Mouse (Mus musculus): ENCODE measurements around the gene Dcakd. TPM values are rescaled to one million over a fixed set of nuclear protein-coding genes. Genes with fewer than 3 reads are reported as not detected.

The Dcakd gene
- polyA plus RNA-seq (2017; shearing (Covaris generic)), result 10 to 100 TPM; 26.4 to 32.5 TPM

DNA sequence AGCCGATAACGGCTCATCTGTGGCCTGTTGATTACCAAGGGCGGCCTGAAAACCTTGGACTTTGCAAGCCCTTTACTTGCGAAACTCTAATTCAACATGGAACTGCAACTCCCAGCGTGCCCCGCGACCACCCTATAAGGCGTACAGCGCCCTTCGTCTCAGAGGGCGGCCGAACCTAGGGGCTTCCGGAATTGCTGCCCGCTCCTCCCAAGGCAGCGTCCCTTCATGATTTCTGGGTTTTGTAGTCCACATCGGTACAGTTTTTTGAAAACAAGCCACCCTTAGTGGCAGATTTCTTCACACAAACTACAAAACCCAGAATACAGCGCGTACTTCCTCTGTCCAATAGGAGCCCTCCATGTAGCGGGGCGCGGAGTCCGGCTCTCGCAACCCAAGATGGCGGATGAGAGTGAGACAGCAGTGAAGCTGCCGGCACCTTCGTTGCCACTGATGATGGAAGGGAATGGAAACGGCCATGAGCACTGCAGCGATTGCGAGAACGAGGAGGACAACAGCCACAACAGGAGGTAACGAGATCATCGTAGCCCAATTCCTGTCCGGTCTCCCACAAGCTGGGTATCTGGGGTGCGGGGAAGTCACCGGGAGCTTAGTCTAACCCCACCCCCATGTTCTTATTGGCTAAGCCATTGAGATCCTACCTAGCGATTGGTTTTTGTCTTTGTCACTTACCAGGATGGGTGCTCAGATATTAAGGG is at the start of gene Dcakd, which contains the start of gene Nmt1:
Gene Dcakd, minus strand, starts transcription at position 158 of the 716 bp plus-strand sequence.
Gene Nmt1, plus strand, starts transcription at position 15 of the 716 bp plus-strand sequence.
- peak; percentile 97 for ATAC-seq

GRCm38 (mm10) chr11:103076581-103076980 is 48.4 kb upstream of the Dcakd start:
- no peak for ATAC-seq

GRCm38 (mm10) chr11:103076010-103076409 is 47.9 kb upstream of the Dcakd start:
- ATAC-seq, result no peak

DNA sequence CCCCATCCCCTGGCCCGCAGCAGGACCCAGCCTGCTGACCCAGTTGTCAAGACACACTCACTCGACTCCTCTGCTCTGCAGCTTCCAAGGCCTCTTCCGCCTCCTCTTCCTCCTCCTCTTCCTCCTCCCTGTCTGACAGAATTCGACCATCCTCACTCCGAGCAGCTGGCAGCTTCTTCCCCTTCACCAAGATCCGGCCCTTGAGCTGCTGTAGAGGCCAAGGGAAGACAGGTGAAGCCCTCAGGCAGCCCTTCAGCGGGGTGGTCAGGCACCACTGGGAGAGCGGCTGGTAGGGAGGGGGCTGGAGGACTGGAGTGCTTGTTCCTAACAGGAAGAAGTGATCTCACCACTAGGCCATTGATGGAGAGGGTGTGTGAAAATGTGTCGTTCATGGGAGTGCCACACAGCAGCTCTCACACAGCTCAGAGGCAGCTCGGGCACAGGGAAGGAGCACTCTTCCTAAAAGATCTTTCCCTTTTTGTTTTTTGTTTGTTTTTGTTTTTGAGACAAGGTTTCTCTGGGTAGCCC is 46.7 kb upstream of the Dcakd start:
- ATAC-seq, result no peak

GRCm38 (mm10) chr11:103074121-103074650 is 46.1 kb upstream of the Dcakd start:
- ATAC-seq, result no peak

GRCm38 (mm10) chr11:103073671-103074070 is 45.5 kb upstream of the Dcakd start:
- no peak for ATAC-seq

DNA sequence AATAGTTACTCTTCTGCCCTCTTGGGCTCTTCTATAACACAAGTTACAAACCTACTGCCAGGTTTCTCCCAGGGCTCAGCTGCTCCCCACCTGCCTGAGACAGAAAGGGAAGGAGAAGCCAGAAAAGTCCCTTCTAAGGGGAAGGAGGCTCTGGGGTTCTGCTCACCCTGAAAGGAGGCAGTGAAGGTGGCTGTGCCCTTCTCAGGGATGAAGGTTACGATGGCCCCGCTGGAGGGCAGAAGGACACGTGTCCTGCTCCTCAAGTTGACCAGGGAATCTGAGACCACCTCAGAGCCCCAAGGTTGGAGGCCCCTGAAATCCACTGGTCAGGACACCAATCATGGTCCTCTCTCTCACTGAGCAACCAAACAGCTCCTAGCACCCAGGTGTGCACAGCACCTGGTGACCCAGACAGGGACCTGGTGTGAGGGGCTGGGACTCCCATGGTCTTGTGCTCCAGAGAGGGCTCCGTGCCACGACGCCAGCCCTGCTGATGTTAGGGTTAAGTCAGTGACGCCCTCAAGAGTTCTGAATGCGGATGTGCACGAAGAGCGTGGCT is 42.3 kb upstream of the Dcakd start:
- ATAC-seq, result no peak

DNA sequence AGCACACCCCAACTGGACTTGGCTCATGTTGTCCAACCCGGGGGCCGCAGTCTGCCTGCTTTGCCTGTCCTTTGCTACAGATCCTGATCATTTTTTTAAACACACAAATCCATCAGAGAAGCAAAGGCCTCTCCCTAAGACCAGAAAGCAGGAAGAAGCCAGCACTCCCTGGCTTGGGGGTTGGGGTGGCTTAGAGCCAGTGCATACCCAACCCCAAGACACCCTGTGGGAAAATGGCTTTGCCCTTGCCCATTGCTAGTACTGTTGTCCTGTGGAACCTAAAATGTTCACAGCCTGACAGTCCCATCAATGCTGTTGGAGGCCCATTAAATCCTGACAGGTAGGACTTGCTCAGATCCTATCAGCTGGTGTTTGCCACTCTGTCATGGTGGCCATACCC is 41.6 kb upstream of the Dcakd start:
- ATAC-seq, result no peak

DNA sequence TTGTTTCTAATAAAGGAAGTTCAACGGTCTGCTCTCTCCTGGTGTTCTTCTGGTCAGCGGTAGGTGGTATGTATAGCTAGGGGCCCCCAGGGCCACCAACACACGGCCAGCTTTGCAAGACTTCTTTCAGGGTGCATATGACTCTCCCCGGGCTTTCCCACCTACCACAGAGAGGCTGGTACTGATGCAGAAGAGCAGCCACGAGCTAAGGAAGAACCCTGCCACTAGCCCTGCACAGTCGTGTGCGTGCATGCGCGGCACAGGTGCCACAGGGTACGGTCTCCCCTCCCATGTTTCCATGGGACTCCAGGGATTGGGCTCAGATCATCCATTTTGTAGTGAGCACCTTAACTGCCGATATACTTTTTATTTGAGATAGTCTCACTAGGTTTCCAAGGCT is 40.8 kb upstream of the Dcakd start:
- ATAC-seq, result no peak

- no peak for ATAC-seq
Measured at GRCm38 (mm10) chr11:103068272-103068671, 40.1 kb upstream of the Dcakd start.

- ATAC-seq, result no peak
Measured at GRCm38 (mm10) chr11:103067457-103068001, 39.4 kb upstream of the Dcakd start.

DNA sequence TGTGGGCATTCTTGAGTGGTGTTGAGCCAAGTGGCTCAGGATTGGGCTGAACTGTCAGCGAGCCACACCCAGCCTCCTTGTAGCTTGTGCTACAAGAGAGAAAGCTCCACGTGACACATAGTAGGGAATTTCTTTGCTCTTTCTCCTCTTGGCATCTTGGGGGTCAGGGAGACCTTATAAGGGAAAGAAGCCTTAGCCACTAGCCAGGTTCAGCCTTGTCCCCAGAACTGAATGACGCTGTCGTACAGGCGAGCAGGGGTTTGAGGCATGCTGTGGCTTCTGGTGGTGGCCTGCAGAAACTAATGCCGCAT is 38.9 kb upstream of the Dcakd start:
- ATAC-seq, result no peak

DNA sequence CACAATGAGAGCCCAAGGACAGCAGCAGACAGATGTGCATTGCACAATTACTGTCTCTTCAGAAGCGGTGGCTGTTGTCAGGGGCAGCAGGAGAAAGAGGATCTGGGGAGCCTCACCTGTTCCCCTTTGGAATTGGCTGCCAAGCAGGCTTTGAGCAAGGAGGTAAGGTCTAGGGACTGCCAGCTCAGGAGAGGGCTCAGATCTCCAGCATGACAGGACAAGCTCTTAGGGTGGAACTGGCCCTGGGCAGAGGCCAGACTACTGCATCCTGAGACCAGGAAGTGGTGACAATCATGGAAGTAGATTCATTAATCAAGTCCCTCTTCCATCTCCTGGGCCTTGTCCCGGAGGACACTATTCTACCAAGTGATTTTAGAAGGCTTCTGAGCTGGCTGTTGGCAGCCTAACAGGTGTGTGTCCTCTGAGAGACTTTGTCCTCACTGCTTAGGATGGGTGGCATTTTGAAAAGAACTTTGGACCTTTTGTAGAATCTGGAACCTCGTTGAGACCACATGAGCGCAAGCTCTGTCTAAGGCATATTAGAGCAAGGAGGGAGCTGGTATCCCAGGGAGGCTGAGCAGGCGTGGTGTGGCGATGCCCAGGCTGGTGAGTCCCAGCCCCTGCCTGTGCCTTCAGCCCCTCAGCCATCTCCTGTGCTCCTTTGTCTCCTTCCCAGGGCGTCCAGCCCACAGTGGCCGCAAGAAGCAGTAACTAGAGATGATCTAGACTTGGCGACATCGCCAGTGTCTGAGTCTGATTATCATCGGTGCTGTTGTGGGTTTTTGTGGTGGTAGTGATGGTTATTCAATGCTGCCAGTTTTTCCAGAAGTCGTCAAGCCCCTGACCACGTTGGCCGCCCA is 38.3 kb upstream of the Dcakd start:
- no peak for ATAC-seq

DNA sequence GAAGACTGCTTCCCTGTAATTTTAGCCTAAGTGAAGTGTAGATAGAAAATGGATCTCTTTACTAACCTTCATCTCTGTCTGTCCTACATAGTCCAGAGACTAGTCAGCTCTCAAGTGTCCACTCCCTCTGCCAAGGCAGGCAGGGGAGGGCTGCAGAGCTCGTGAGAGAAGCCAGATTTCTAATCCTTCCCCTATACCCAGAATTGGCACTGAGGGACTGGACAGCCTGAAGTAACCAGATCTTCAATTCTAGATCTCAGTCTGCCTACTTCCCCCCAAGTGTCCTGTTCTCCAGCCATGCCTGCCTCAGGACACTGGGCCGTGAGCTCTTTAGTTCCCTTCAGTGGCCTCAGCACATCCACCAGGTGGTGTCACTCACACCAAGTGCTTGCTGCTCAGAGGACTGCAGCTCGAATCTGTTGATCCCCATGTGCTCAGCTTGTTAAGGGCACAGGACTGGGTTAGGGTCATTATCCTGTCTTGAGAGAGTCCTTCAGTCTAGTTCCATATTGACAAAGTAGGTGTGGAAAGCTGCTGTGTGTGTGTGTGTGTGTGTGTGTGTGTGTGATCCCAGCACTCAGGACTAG is 30.5 kb upstream of the Dcakd start:
- ATAC-seq, result no peak

DNA sequence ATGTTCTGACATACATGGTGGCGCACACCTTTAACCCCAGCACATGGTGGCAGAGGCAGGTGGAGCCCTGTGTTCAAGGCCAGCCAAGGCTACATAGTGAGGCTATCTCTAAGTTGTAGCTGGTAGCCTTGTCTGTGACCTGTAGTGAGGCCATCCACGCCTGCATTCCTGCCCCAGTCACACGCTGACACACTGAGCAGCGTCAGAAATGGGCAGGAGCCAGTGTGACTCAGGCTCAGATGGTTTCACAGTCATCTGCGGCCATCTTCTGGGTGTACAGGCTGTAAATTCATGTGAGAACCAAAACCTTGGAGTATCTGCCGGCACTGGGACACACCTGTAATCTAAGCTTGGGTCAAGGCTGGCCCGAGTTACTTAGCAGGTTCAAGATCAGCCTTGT is 28.5 kb upstream of the Dcakd start:
- ATAC-seq, result no peak

GRCm38 (mm10) chr11:103054798-103055197 is 26.7 kb upstream of the Dcakd start:
- ATAC-seq, result no peak

DNA sequence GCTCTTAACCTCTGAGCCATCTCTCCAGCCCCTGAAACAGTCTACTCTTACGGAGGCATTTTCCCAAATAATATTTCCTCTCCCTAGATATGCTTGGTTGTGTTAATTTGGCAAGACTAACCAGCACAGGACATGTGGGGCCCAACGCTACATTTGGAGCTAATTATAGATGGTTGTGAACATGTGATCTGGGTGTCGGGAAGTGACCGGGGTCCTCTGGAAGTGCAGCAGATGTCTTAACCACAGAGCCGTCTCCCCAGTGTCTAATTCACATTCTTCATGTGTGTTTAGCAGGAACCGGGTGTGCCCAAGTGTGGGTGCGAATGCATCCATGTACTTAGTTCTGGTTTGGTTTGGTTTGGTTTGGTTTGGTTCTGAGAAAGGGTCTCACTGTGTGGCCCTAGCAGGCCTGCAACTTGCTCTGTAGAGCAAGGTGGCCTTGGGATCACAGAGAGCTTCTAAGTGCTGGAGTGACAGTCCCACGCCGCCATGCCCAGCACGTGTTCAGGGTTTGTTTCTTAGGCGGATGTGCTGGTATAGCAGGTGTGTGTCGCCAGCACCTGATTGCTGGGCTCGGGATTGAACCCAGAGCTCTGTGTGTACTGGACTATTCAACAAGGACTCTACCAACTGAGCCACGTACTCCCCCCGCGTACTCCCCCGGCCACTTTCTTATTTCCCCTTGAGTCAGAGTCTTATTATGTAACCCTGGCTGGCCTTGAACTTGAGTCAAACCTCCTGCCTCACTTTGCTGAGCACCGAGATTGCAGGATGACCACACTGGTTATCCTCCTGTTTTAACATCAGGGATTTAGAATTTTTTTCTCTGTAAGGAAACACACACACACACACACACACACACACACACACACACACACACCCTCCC is 25.3 kb upstream of the Dcakd start:
- ATAC-seq, result no peak

- ATAC-seq, result no peak
Measured at GRCm38 (mm10) chr11:103052078-103052477, 23.9 kb upstream of the Dcakd start.

DNA sequence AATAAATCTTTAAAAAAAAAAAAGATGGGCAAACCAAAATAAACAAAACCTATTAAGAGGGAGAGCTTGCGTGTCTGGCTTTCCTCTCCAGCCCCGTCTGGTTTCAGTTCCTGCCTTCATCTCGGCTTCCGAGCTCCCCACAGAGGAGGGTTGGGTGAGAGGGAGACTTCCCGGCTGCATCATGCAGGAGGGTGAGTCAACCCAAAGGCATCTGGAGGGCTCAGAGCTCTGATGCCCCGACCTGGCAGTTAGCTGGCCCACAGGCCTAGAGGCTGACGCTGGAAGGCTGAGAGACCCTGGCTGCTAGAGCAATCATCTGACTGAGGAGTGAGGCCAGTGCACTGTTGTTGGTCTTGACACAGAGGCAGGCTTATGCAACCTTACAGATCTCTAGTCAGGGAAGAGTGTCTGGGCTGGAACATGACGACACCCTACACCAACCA is 23.1 kb upstream of the Dcakd start:
- ATAC-seq, result no peak

DNA sequence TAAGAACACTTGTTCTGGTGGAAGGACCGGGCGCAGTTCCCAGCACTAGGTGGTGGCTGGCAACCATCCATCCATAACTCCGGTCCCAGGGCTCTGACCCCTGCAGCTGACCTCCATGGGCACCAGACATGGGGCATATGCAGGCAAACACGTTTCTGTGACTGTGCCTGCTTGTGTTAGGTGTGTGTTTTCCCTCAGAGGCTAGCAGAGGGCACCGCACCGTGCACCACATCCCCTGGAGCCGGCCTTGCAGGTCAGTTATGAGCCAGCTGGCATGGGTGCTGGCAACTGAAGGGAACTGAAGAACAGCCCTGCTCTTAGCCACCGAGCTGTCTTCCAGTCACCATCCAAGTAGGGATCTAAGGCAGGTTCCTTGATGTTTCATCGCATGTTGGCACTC is 22.0 kb upstream of the Dcakd start:
- ATAC-seq, result no peak

DNA sequence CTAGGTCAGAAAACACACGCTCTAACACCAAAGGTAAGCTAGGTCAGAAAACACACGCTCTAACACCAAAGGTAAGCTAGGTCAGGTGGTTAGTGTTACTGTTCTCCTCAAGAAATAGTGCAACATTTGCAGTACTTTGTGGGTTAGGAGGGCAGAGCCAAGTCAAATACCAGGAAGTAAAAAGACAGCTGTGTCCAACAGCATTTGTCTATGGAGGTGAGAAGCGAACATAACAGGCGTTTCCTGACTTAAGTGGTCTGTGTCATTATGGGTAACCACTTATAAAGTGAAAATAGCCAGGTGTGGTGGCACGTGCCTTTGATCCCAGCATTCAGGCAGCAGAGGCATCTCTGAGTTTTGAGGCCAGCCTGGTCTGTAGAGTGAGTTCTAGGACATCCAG is 21.5 kb upstream of the Dcakd start:
- no peak for ATAC-seq

Data from CD4-positive, CD25-positive, alpha-beta regulatory T cell, adult 4 months (primary cell).